Mouse (Mus musculus): ENCODE measurements around the gene Ndufs7.
"Not testable (repeated sequence)": the region's sequence is repeated elsewhere in the genome, so short reads cannot be mapped to it uniquely, and the experiment has no call there.

Ndufs7 gene

GRCm38 (mm10) chr10:80248971-80249640 is at the start of gene Ndufs7:
Gene Ndufs7 (plus strand): TSS chr10:80249121.
- in situ Hi-C loops (cut with MboI, MseI) = loop anchor here (10.0 kb wide), 1 partner anchor 264 kb away; the partner anchor contains the start of genes Cnn2 and Tmem259

GRCm38 (mm10) chr10:80199440-80200008 is 49.4 kb upstream of the Ndufs7 start:
- in situ Hi-C loops (cut with MboI, MseI) = no loop called here

GRCm38 (mm10) chr10:80200485-80200884 is 48.4 kb upstream of the Ndufs7 start:
- in situ Hi-C loops (cut with MboI, MseI) = no loop called here

- in situ Hi-C loops (cut with MboI, MseI) = no loop called here
These were observed 44.9 kb upstream of the Ndufs7 start for GRCm38 (mm10) chr10:80204055-80204454.

GRCm38 (mm10) chr10:80207201-80207600 is 41.7 kb upstream of the Ndufs7 start:
- in situ Hi-C loops (cut with MboI, MseI) = no loop called here

GRCm38 (mm10) chr10:80207676-80208075 is 41.2 kb upstream of the Ndufs7 start:
- in situ Hi-C loops (cut with MboI, MseI) = no loop called here

GRCm38 (mm10) chr10:80208248-80208647 is 40.7 kb upstream of the Ndufs7 start:
- in situ Hi-C loops (cut with MboI, MseI) = no loop called here

GRCm38 (mm10) chr10:80208841-80209371 is 40.0 kb upstream of the Ndufs7 start:
- in situ Hi-C loops (cut with MboI, MseI) = no loop called here

GRCm38 (mm10) chr10:80211547-80212103 is 37.3 kb upstream of the Ndufs7 start:
- in situ Hi-C loops (cut with MboI, MseI) = not testable (repeated sequence)

- in situ Hi-C loops (cut with MboI, MseI) = no loop called here
These were observed 33.7 kb upstream of the Ndufs7 start for GRCm38 (mm10) chr10:80215048-80215772.

- in situ Hi-C loops (cut with MboI, MseI) = no loop called here
These were observed 28.2 kb upstream of the Ndufs7 start for GRCm38 (mm10) chr10:80220676-80221075.

- in situ Hi-C loops (cut with MboI, MseI) = not testable (repeated sequence)
These were observed 25.8 kb upstream of the Ndufs7 start for GRCm38 (mm10) chr10:80223137-80223536.

GRCm38 (mm10) chr10:80226071-80226415 is 22.9 kb upstream of the Ndufs7 start:
- in situ Hi-C loops (cut with MboI, MseI) = no loop called here

- in situ Hi-C loops (cut with MboI, MseI) = no loop called here
These were observed 22.3 kb upstream of the Ndufs7 start, which contains the start of gene Mum1 for GRCm38 (mm10) chr10:80226416-80227165. Gene Mum1 (plus strand): TSS chr10:80226434.

- in situ Hi-C loops (cut with MboI, MseI) = no loop called here
These were observed 21.8 kb upstream of the Ndufs7 start for GRCm38 (mm10) chr10:80227166-80227539.

GRCm38 (mm10) chr10:80227877-80228775 is 20.8 kb upstream of the Ndufs7 start:
- in situ Hi-C loops (cut with MboI, MseI) = no loop called here

GRCm38 (mm10) chr10:80236145-80236825 is 12.6 kb upstream of the Ndufs7 start:
- in situ Hi-C loops (cut with MboI, MseI) = loop anchor here (10.0 kb wide), 1 partner anchor 819 kb away; no protein-coding TSS in a partner anchor

GRCm38 (mm10) chr10:80237020-80237419 is 11.9 kb upstream of the Ndufs7 start:
- in situ Hi-C loops (cut with MboI, MseI) = loop anchor here (10.0 kb wide), 1 partner anchor 818 kb away; no protein-coding TSS in a partner anchor

GRCm38 (mm10) chr10:80238306-80238705 is 10.6 kb upstream of the Ndufs7 start:
- in situ Hi-C loops (cut with MboI, MseI) = loop anchor here (10.0 kb wide), 1 partner anchor 816 kb away; no protein-coding TSS in a partner anchor
